Mouse (Mus musculus) liver, adult 2 months (tissue): Measurements from ENCODE around the gene Slc3a1.

Experiments
- CTCF ChIP-seq: fragments of 200-500 bp; IDR thresholded peaks from 2 replicates; pipeline ENCODE4 v1.5.1; 2011; ENCODE audit warnings: low read depth, low read length, control low read depth
- POLR2A ChIP-seq: fragments of 200-500 bp; IDR thresholded peaks from 2 replicates; pipeline ENCODE4 v1.6.1; 2011; ENCODE audit warnings: low read length, control low read depth; ENCODE audit not compliant: insufficient read depth; ENCODE audit errors: extremely low read depth

DNA sequence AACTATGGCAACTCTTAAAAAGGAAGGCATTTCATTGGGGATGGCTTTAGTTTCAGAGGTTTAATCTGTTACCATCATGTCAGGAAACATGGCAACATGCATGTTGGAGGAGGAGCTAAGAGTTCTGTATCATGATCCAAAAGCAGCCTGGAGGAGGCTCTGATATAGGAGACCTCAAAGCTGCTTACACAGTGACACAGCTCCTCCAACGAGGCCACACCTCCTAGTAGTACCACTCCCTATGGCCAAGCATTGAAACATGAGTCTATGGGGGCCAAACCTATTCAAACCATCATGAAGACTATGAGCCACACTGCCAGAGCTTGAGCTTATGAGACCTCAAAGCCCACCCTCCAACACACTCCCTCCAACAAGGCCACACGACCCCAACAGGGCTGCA, 45.4 kb upstream of the Slc3a1 start:
- TF ChIP-seq POLR2A (no peak), CTCF (no peak)
